Mouse (Mus musculus): ENCODE data around the gene Tbp. TPM values are rescaled to one million over a fixed set of nuclear protein-coding genes. Genes with fewer than 3 reads are reported as not detected.

Tbp gene
- polyA plus RNA-seq, 1 experiment = 35.1 TPM

DNA sequence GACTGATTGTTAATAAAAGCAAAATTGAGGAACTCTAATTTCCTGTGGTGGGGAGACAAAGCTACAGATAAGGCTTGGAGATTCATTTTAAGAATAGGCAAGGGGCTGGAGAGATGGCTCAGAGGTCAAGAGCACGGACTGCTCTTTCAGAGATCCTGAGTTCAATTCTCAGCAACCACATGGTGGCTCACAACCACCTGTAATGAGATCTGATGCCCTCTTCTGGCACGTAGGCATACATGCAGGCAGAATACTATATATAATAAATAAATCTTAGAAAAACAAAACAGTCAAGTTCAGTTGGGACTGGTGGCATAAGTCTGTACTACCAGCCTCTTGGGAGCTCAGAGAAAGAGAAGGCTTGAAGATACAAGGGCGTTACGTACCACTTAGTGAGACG, 67.2 kb downstream of the Tbp start:
- TF ChIP-seq POLR2A (IDR thresholded peaks at IDR 0.05; ENCODE audit: borderline replicate concordance, extremely low read depth, low read depth, low read length) (no peak), CTCF (IDR thresholded peaks at IDR 0.05; ENCODE audit: insufficient read depth, low read length) (no peak)
- DNase-seq = no peak
- WGBS = 78% methylated on average over 5 of the region's 5 CpGs
- H3K4me3 ChIP-seq (replicated peaks; ENCODE audit: extremely low read depth, low read depth, low read length) = no peak overlapping the region
- no peaks in the 10 kb centered on the region for H3K4me1 ChIP-seq (ENCODE audit: control insufficient read depth, insufficient read depth, low read length)

DNA sequence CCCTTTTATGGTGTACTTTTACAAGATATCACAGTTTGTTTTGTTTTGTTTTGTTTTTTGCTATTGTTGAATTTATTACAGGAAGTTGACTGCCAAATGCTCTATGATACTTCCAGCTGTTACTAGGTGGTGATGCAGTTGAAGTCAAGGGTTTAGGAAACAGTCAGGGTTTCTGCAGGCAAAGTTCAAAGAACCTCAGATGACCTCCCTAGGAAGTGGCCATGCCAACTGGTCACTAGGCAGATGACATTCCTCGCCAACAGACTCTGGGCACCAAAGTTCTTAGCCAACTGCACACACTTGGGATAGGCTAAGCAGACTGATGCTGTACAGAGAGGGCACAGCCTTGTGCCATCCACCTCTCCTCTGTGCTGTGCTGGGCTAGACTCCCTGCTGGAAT, 75.4 kb downstream of the Tbp start:
- no peak for DNase-seq
- TF ChIP-seq CTCF (IDR thresholded peaks at IDR 0.05; ENCODE audit: insufficient read depth, low read length) (no peak), POLR2A (IDR thresholded peaks at IDR 0.05; ENCODE audit: borderline replicate concordance, extremely low read depth, low read depth, low read length) (no peak)

GRCm38 (mm10) chr17:15577291-15577694, 77.6 kb downstream of the Tbp start:
- Histone ChIP-seq H3K4me1 (ENCODE audit: control insufficient read depth, insufficient read depth, low read length) (peaks cover 2% of the 10 kb centered on the region; the same call in 1 of the 2 replicates), H3K4me3 (replicated peaks; ENCODE audit: extremely low read depth, low read depth, low read length) (no peak overlapping the region)
- peak; percentile 20 for DNase-seq
- 2% methylated on average over 32 of the region's 32 CpGs for WGBS
- no peak for TF ChIP-seq CTCF (IDR thresholded peaks at IDR 0.05; ENCODE audit: insufficient read depth, low read length)
- TF ChIP-seq POLR2A (IDR thresholded peaks at IDR 0.05; ENCODE audit: borderline replicate concordance, extremely low read depth, low read depth, low read length) = no peak

More for the DNA sequence above, 75.4 kb downstream of the Tbp start:
- no peak overlapping the region for H3K4me3 ChIP-seq (replicated peaks; ENCODE audit: extremely low read depth, low read depth, low read length)
- WGBS = 45% methylated on average over 1 of the region's 1 CpGs
- peaks cover 2% of the 10 kb centered on the region; the same call in 1 of the 2 replicates for H3K4me1 ChIP-seq (ENCODE audit: control insufficient read depth, insufficient read depth, low read length)

Other genes starting within 250 kb of the Tbp start
- 22.7 and 51.1 TPM in 2 replicates for gene Dll1, start 123.0 kb upstream of the Tbp start, polyA plus RNA-seq (2012; rRNA removed)
- gene Fam120b, start 103.7 kb upstream of the Tbp start, polyA plus RNA-seq (2012; rRNA removed) = 9.9 and 11.5 TPM in 2 replicates
- 66.1 and 92.3 TPM in 2 replicates for gene Psmb1, start 137 bp upstream of the Tbp start, polyA plus RNA-seq (2012; rRNA removed)
- gene Pdcd2, start 27.4 kb downstream of the Tbp start, polyA plus RNA-seq (2012; rRNA removed) = 17.1 and 22.3 TPM in 2 replicates
- 0.86 and 1.0 TPM in 2 replicates for gene Prdm9, start 64.5 kb downstream of the Tbp start, polyA plus RNA-seq (2012; rRNA removed)
- 7.9 and 8.2 TPM in 2 replicates for gene Chd1, start 205.1 kb downstream of the Tbp start, polyA plus RNA-seq (2012; rRNA removed)